Mouse (Mus musculus): ENCODE measurements at regions not wholly inside any gene's neighbourhood (a gene's known extent, or its start where the extent isn't known, plus 50 kb on each side); places are given as distances from the start of the nearest gene placed in this dataset.

DNA sequence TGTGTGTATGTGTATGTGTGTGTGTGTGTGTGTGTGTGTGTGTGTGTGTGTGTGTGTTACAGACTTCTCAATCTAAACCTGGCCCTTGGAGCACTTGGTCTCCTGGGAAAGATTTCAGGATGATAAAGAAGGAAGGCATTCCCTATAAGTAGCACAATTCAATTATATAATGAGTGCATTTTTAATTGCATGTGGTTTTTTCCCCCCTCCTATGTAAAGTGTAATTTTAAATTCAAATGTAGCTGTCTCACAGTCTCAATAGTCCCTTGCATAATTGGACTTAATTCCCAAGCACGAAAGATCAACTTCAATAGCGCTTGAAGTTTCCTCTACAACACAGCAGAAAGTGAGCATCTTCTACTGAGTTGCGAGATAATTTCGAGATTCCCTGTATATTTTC, 566.3 kb downstream of the Adgrl2 start:
- TF ChIP-seq CTCF (IDR thresholded peaks at IDR 0.05; ENCODE audit: control insufficient read depth, insufficient read depth, insufficient replicate concordance, low read depth, low read length), result no peak
- no peak for TF ChIP-seq POLR2A (IDR thresholded peaks at IDR 0.05; ENCODE audit: control insufficient read depth, low read depth, low read length)

All from testis, adult 2 months (tissue).